Mouse (Mus musculus) thymus, postnatal 36 days (tissue): ENCODE measurements around the gene Nfkbie.

Experiments
- DNase-seq, 2 experiments: peaks; one replicate each; pipeline ENCODE4 v3.0.0; 2022; ENCODE audit warnings: mixed read lengths in 2 of 2

The Nfkbie gene

GRCm38 (mm10) chr17:45599446-45600242 lies 44.1 kb downstream of the Nfkbie start, which contains the start of gene Slc29a1:
TSS of gene Slc29a1 (minus strand) at chr17:45599606.
- DNase-seq: peak in 1 of 2 experiments; percentile 44

DNA sequence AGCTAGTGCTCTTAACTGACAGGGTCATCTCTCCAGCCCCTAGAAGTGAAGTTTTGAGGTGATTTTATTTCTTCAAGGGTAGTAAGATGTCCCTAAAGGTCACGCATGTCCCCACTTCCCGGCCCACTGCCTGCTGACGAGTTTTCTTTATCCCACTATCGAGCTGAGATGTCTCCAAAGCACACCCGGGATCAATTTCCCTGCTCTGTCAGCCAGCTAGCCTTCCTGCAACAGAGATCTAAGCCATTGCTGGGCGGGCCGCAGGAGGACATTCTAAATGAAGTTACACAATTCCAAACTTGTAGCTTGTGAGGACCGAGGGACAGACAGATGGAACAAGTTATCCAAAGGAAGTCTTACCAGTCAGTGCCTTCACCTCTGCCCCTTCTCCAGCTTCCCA lies 44.8 kb downstream of the Nfkbie start:
- no peak for DNase-seq

- DNase-seq: no peak
These were observed 45.8 kb downstream of the Nfkbie start for GRCm38 (mm10) chr17:45601325-45601724.

GRCm38 (mm10) chr17:45601877-45602304 lies 46.4 kb downstream of the Nfkbie start, which contains the start of gene Mymx:
TSS of gene Mymx (minus strand) at chr17:45602102.
- no peak for DNase-seq

- no peak for DNase-seq
These were observed 47.5 kb downstream of the Nfkbie start for GRCm38 (mm10) chr17:45602984-45603383.

GRCm38 (mm10) chr17:45606992-45607879 lies 51.7 kb downstream of the Nfkbie start:
- DNase-seq: no peak

DNA sequence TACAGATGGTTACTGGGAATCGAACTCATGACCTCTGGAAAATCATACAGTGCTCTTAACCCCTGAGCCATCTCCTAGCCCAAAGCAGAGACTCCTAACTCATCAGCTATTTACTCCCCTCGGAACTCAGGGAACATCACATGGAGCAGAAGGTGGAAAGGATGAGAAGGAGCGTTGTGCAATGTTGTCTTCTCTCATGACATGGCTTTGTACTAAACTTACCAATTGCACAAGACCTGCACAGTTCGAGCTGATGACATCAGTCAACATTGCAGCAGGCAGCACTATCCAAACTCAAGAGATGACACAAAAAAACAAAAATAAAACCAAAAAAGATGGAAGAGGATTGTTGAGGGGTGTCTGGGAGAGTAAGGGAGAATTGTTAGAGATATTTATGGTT lies 52.9 kb downstream of the Nfkbie start:
- no peak for DNase-seq

- no peak for DNase-seq
These were observed 54.8 kb downstream of the Nfkbie start for GRCm38 (mm10) chr17:45610144-45610866.

DNA sequence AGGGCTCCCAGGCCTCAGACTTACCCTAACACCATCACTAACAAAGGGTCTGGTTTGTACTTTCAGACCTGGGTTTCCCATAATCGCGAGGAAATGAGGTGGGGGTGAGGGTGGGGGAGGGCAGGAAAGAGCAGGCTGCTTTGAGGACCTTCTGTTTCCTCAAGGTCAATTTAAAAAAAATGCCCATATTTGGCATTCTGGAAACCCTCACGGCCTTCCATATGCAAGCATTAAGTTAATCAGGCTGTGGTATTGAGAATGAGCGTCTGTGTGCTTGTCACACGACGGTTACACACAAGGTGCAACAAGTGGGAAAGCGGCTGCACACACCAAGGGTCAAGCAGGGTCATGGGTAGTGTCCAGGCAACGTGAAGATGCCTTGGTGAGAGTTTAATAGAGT lies 56.5 kb downstream of the Nfkbie start:
- DNase-seq: no peak
